Mouse (Mus musculus) induced T-regulatory cell, adult 2 months (primary cell): ENCODE measurements at regions not wholly inside any gene's neighbourhood (a gene's known extent, or its start where the extent isn't known, plus 50 kb on each side); places are given as distances from the start of the nearest gene placed in this dataset.

Experiments used
- DNase-seq: peaks from one replicate; pipeline ENCODE4 v3.0.0-alpha.2; 2012; ENCODE audit warnings: low read depth

DNA sequence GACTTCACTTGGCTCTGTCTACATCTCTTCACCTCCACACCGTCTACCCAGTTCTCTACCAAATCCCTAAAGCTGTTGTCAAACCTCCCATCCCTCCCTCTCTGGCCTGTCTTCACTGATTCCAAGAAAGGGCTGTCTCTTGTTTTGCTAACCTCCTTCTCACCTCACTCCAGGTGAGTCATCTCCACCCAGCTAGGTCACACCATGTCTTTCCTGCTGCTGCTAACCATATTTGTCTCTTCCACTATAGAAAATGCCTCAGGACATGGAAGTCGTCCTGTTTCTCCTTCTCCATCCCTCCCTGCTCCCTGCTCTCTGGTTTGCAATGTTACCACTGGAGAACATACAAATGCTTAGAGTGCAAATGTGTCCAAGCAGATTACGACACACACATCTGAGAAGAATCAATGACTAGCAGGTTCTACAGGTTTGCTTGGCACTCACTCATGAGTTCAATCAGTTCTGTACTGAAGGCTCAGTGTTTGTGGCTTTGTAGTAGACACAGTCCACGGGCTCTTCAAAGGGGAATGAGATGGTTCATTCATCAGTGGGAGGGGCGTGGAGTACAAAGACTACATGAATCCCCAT, 424.1 kb downstream of the Fgf9 start:
- no peak for DNase-seq

- no peak for DNase-seq
Observed at GRCm38 (mm10) chr14:58492118-58492517, 421.8 kb downstream of the Fgf9 start.

DNA sequence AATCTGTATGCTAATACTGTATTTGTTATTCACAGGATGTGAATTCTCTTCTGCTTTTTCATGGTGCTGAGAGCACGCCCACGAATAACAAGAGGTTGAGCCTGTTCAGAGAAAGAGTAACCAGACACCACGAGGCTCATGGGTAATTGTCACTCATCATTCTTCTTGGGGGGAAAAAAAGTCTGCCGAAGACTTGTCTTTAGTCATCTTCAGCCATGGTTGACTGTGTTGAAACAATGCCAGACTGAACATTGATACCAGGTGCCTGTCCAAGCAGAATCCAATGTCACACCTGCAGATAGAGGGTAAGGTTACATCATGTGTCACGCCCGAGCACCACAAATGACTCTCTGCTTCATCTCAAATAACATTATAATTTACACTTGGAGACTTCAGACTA, 418.5 kb downstream of the Fgf9 start:
- DNase-seq, result no peak

- no peak for DNase-seq
Observed at GRCm38 (mm10) chr14:58487836-58488235, 417.5 kb downstream of the Fgf9 start.

DNA sequence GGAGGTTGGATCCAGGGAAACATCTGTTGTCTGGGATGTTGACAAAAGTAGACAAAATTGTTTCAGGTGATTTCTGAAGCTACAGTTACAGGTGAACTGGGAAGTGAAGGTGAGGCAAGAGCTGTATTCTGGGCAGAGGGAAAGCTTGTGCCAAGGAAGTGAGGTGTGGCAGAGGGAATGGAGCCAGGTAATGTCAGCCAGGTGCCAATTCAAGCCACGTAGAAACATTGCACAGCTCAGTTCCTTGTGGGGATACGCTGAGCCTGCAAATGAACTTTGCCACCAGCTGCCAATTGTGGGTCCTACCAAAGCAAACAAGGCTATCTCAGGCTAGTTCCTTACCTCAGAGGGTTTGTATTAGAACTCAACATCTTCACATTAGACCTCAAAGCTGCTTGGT, 410.1 kb downstream of the Fgf9 start:
- DNase-seq, result no peak

DNA sequence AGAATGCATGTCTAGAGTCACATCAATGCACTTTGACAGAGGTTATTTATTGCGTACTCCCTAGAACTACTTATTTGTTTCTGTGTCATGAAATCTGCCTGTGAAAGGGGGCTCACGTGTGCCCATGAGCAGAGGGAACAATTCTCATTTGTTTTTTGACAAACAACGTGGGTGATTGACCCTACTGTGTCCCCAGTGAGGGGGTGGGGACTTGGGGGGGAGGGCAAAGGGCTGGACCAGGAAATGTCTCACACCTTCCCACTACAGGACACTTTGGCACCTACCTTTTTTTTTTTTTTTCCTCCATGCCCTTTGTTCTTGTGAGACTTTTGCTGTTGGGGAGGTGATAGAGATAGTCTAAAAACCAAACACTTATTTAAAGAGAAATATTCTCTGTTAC, 400.3 kb downstream of the Fgf9 start:
- DNase-seq, result no peak

GRCm38 (mm10) chr14:58468451-58468850, 398.1 kb downstream of the Fgf9 start:
- no peak for DNase-seq

- DNase-seq, result no peak
Observed at GRCm38 (mm10) chr14:58467856-58468255, 397.5 kb downstream of the Fgf9 start.

- DNase-seq, result no peak
Observed at GRCm38 (mm10) chr14:58446776-58447354, 376.5 kb downstream of the Fgf9 start.

DNA sequence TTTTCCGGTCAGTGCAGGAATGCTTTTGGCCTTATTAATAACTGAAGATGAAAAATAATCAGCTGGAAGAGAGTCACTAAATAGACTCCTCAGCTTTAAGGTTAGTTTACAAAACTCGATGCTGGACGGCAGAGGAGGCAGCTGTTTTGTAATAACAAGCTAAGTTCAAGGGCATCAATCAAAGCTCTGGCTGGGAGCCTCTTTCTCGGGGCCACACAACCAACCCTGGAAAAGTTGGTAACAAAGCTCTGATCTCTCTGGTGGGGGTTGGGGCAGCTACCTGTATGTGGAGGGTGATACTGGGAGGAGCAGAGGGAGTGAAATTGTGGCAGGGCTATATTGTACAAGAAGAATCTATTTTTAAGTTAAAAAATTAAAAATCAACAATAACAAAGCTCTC, 374.1 kb downstream of the Fgf9 start:
- DNase-seq, result no peak

DNA sequence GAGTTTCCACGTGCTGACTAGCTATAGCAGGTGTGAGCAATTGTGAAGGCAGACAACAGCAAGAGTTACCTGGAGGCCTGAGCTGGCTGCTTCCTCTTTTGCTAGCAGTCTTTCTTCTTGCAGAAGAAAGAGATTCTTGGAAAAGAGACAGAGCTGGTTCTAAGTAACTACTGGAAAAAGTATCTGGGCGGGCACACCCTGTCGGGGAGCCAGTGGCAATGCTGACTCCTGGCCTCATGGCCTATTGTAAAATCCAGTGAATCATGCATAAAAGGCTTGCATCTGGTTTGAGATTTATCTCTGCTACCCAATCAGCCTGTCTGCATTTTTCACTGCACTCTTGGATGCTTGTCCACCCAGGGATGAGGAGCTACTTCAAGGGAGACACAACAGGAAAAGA, 372.2 kb downstream of the Fgf9 start:
- no peak for DNase-seq

DNA sequence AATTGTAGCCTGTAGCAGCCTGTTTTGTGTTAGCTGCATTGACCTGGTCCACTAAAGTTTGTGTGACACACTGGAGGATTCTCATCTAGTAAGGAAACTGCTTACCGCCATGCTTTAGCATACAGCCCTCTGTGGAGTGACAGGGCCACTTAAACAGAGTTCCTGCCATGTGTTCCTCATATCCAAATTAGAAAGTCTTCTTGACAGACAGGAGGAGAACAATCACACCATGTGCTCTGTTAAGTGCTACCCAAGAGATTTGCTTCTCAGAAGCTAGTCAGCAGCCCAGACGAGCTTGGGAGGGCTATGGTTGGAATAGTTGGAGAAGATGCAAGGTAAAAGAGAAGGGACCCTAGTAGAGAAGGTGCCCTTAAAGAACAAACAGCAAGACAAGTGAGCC, 369.6 kb downstream of the Fgf9 start:
- DNase-seq, result no peak

GRCm38 (mm10) chr14:58436096-58436495, 365.7 kb downstream of the Fgf9 start:
- DNase-seq, result no peak

- DNase-seq, result no peak
Observed at GRCm38 (mm10) chr14:58426472-58426871, 356.1 kb downstream of the Fgf9 start.

DNA sequence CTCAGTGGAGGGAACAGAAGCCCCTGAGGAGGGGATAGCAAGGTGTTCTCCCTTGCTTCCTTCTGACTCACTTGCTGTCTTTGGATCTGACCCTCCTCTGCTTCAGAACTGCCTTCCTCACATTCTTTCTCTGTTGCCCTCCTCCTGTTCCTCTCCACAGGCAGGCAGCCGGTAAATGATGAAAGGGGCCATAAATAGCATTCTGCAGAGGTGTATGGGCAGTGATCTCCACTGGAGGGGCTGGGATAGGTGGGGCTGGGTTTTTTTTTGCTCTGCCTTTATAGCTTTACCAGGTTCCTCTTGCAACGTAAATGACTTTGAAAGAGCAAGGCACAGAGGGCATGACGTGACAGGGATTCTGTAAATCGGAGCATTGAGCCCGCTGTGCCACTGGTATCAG, 351.6 kb downstream of the Fgf9 start:
- no peak for DNase-seq

DNA sequence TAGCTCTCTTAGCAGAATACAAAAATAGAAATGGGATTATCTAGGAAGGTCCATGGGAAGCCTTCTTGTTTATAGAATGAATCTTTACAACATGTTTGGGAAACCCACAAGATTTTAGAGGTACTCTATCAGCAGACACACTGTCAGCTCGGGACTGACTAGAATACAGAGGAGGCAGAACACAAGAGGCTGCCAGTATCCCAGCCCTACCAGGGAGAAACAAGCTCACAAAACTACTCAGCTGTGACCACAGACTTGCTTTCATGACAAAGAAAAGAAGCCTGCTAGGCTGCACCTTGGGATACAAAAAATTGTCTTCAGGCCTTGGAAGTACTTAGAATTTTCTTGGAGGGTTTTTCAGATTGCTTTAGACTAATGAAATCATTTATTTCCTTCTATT, 347.2 kb downstream of the Fgf9 start:
- DNase-seq, result no peak

- DNase-seq, result no peak
Observed at GRCm38 (mm10) chr14:58392055-58392726, 321.8 kb downstream of the Fgf9 start.

DNA sequence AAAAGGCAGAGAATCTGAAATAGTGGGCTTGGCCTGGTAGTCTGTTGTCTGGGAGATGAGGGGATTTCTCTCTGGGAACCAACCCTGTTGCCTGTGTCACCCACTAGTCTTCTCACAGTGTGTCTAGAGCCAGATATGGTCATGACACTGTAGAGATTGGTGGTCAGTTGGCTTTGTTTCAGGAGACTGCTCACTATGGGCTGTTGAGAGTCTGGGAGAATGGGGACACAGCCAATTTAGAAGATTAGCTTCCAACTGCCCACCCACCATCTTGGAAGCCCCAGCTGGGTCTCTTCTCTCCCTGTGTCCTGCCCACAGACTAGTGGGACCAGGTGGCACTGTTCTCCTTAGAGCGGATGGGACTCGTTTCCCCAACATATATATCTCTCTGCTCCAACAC, 320.4 kb downstream of the Fgf9 start:
- DNase-seq, result no peak

- DNase-seq, result no peak
Observed at GRCm38 (mm10) chr14:58387348-58388000, 317.1 kb downstream of the Fgf9 start.

DNA sequence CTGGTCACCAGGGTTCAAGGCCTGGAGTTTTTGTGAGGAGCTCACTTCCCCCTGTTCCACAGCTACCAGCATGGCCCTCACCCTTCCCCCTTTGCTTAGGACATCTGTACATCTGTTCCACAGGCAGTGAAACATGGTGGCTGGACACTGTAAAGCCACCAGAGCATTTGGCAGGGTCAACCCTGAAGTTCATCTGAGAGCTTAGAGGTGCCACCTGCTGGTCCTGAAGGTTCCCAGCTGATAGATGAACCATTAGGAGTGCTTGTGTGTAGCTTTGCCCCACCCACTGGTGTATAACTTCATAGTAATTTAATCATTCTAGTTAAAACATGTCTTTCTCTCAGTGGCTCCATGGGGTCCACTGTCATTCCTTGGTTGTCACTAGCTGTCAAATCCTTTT, 304.7 kb downstream of the Fgf9 start:
- no peak for DNase-seq

GRCm38 (mm10) chr14:58356824-58357223, 286.5 kb downstream of the Fgf9 start:
- DNase-seq, result no peak

GRCm38 (mm10) chr14:58352986-58353385, 282.6 kb downstream of the Fgf9 start:
- no peak for DNase-seq

GRCm38 (mm10) chr14:58336148-58336547, 265.8 kb downstream of the Fgf9 start:
- DNase-seq, result no peak
